27 mouse cellular contexts compared by ENCODE assay signal in the genomic region with DNA sequence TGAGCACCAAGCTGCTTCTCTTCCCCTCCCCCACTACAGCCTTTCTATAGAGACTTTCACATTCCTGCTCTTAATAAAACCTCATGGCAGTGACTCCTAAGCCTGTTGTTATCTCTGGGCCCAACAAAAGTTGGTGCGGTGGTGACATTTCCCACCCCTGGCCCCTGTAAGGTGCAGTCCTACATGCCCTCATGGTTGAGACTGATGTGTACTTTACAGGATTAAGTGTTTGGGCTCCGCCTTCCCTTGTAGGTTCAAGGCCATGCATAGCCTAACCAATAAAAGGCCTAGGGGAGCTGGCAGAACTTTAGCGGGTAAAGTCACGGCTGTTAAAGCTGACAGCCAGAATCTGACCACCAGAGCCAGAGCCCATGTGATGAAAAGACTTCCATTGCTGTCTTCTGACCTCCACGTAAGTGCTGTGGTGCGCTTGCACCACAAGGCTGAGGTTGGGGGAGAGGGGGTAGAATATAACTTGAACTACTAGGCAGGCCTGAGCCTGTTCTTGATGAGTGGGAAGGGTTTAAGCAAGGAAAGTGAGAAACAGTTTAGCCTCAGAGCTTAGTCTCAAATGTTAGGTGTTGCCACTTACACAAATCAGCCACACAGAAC.
DNase-seq lines count a peak whose midpoint lies in the region; ATAC-seq and TF ChIP-seq lines count a peak whose summit lies in the region.
"Had no signal": no experiment of that assay in that cellular context is flagged by ENCODE, and none has a peak within 500 bp of the region (broad histone marks: within the 10 kb centered on the region; RNA-seq: fewer than 3 reads in every experiment).

No protein-coding gene starts in this region.

- no peak for ATAC-seq in embryonic facial prominence, embryonic 11.5 days (replicated peaks; ENCODE audit: insufficient number of reproducible peaks, low FRiP score, low TSS enrichment, low read depth)
- ATAC-seq in limb, embryonic 11.5 days (ENCODE audit: insufficient number of reproducible peaks, low FRiP score, low TSS enrichment, low read depth) = no peak
- ATAC-seq: midbrain, embryonic 13.5 days had no signal

- no peaks in the 10 kb centered on the region for H3K79me2 ChIP-seq in CH12.LX (replicated peaks; ENCODE audit: control insufficient read depth, extremely low read depth, insufficient read depth, poor library complexity, severe bottlenecking)

- in situ Hi-C loops in CH12.LX (cut with MboI; ENCODE audit: low pct_ligation_motif_present, low pct_unique_long_range_greater_than_20kb, low sequenced_read_pairs) = loop anchor here (25.0 kb wide), 1 partner anchor 218 kb away; no protein-coding TSS in a partner anchor

- H3K27ac ChIP-seq in CH12.LX (ENCODE audit: insufficient read depth, low read depth) = no peak overlapping the region
- no peak overlapping the region for H3K27ac ChIP-seq in embryonic facial prominence, embryonic 11.5 days (replicated peaks; ENCODE audit: low read depth, low read length)
- H3K27ac ChIP-seq in limb, embryonic 11.5 days (replicated peaks; ENCODE audit: low read depth, low read length) = no peak overlapping the region; the same call in 1 of the 2 replicates
- H3K27ac ChIP-seq: forebrain, embryonic 12.5 days; heart, embryonic 13.5 days; hindbrain, embryonic 13.5 days; liver, embryonic 13.5 days; midbrain, embryonic 13.5 days; neural tube, embryonic 13.5 days had no signal

- H3K36me3 ChIP-seq in CH12.LX (replicated peaks in 1 of 2; ENCODE audit: control insufficient read depth in 1 of 2, insufficient read depth in 1 of 2, low read length in 1 of 2) = no peaks in the 10 kb centered on the region
- H3K36me3 ChIP-seq in embryonic facial prominence, embryonic 11.5 days (replicated peaks; ENCODE audit: control insufficient read depth, insufficient read depth, low read depth, low read length) = no peaks in the 10 kb centered on the region
- no peaks in the 10 kb centered on the region for H3K36me3 ChIP-seq in limb, embryonic 11.5 days (ENCODE audit: control insufficient read depth, insufficient read depth, low read length)
- H3K36me3 ChIP-seq: forebrain, embryonic 12.5 days; heart, embryonic 13.5 days; hindbrain, embryonic 13.5 days; liver, embryonic 13.5 days; midbrain, embryonic 13.5 days; neural tube, embryonic 13.5 days had no signal

- H3K4me2 ChIP-seq in CH12.LX (ENCODE audit: insufficient read depth, low read depth, poor library complexity, severe bottlenecking) = no peak overlapping the region
- H3K4me2 ChIP-seq in embryonic facial prominence, embryonic 11.5 days (ENCODE audit: low read depth, low read length) = no peak overlapping the region
- no peak overlapping the region for H3K4me2 ChIP-seq in limb, embryonic 11.5 days (ENCODE audit: low read depth, severe bottlenecking)
- H3K4me2 ChIP-seq: forebrain, embryonic 12.5 days; heart, embryonic 13.5 days; hindbrain, embryonic 13.5 days; liver, embryonic 13.5 days; midbrain, embryonic 13.5 days; neural tube, embryonic 13.5 days had no signal

- no peaks in the 10 kb centered on the region for H3K27me3 ChIP-seq in CH12.LX (replicated peaks)
- no peaks in the 10 kb centered on the region for H3K27me3 ChIP-seq in embryonic facial prominence, embryonic 11.5 days (ENCODE audit: control insufficient read depth, insufficient read depth, low read length)
- no peaks in the 10 kb centered on the region for H3K27me3 ChIP-seq in limb, embryonic 11.5 days (ENCODE audit: control insufficient read depth, insufficient read depth, low read length)
- H3K27me3 ChIP-seq: heart, embryonic 13.5 days; liver, embryonic 13.5 days had no signal

- no peak overlapping the region for H3K4me3 ChIP-seq in CH12.LX (replicated peaks in 1 of 3; ENCODE audit: low read depth in 2 of 3, low read length in 2 of 3, poor library complexity in 1 of 3)
- H3K4me3 ChIP-seq in embryonic facial prominence, embryonic 11.5 days (ENCODE audit: low read depth, low read length) = no peak overlapping the region
- no peak overlapping the region for H3K4me3 ChIP-seq in limb, embryonic 11.5 days (ENCODE audit: low read depth, low read length)
- H3K4me3 ChIP-seq: forebrain, embryonic 12.5 days; heart, embryonic 13.5 days; hindbrain, embryonic 13.5 days; liver, embryonic 13.5 days; midbrain, embryonic 13.5 days; neural tube, embryonic 13.5 days had no signal

- dilution Hi-C loops in CH12.LX (cut with MboI; ENCODE audit: extremely low pct_ligation_motif_present, extremely low pct_unique_long_range_greater_than_20kb, low sequenced_read_pairs) = no loop called here

- no peak for TF ChIP-seq CTCF in CH12.LX (conservative IDR thresholded peaks at IDR 0.05 in 1 of 2, IDR thresholded peaks at IDR 0.05 in 1 of 2; ENCODE audit: low read depth in 2 of 2, low read length in 2 of 2)

- H3K9ac ChIP-seq in CH12.LX (ENCODE audit: insufficient read depth, low read depth) = no peak overlapping the region
- H3K9ac ChIP-seq in embryonic facial prominence, embryonic 11.5 days (replicated peaks; ENCODE audit: low read length) = no peak overlapping the region
- H3K9ac ChIP-seq in limb, embryonic 11.5 days (ENCODE audit: low read length) = no peak overlapping the region
- H3K9ac ChIP-seq: forebrain, embryonic 12.5 days; heart, embryonic 13.5 days; hindbrain, embryonic 13.5 days; liver, embryonic 13.5 days; midbrain, embryonic 13.5 days; neural tube, embryonic 13.5 days had no signal

- no peaks in the 10 kb centered on the region for H3K9me3 ChIP-seq in CH12.LX (replicated peaks; ENCODE audit: low read length)
- H3K9me3 ChIP-seq in embryonic facial prominence, embryonic 11.5 days (replicated peaks; ENCODE audit: control insufficient read depth, low read length) = no peaks in the 10 kb centered on the region
- no peaks in the 10 kb centered on the region for H3K9me3 ChIP-seq in limb, embryonic 11.5 days (ENCODE audit: control insufficient read depth, low read length)
- H3K9me3 ChIP-seq: forebrain, embryonic 12.5 days; heart, embryonic 13.5 days; hindbrain, embryonic 13.5 days; liver, embryonic 13.5 days; midbrain, embryonic 13.5 days; neural tube, embryonic 13.5 days had no signal

- no peak for TF ChIP-seq RAD21 in CH12.LX (IDR thresholded peaks at IDR 0.05; ENCODE audit: low read depth, low read length)

- peaks cover 2 to 29% of the 10 kb centered on the region in 2 experiments; a peak in 3 of 4 replicates for H3K4me1 ChIP-seq in CH12.LX (ENCODE audit: control insufficient read depth in 1 of 2, insufficient read depth in 2 of 2)
- no peaks in the 10 kb centered on the region for H3K4me1 ChIP-seq in embryonic facial prominence, embryonic 11.5 days (ENCODE audit: control insufficient read depth, insufficient read depth, low read length)
- peaks cover 26% of the 10 kb centered on the region for H3K4me1 ChIP-seq in limb, embryonic 11.5 days (ENCODE audit: control insufficient read depth, insufficient read depth, low read length)
- H3K4me1 ChIP-seq: hindbrain, embryonic 13.5 days; liver, embryonic 13.5 days had no signal

- DNase-seq in embryo, embryonic 9.5 days (ENCODE audit: extremely low spot score) = peak; percentile 19
- no peak for DNase-seq in embryo, embryonic 10.5 days (ENCODE audit: low spot score)
- DNase-seq in CH12.LX (ENCODE audit: extremely low read depth) = no peak
- DNase-seq in embryonic facial prominence, embryonic 11.5 days (ENCODE audit: low spot score) = peak; percentile 20
- peak; percentile 34 for DNase-seq in limb, embryonic 11.5 days (ENCODE audit: low spot score)
- no peak for DNase-seq in kidney, adult 8-10 months
- DNase-seq in heart, adult 9 months (ENCODE audit: low spot score in 2 of 2) = no peak
- no peak for DNase-seq in neural tube, embryonic 10.5 days (ENCODE audit: extremely low spot score, low spot score)
- DNase-seq: adrenal gland, adult 8-10 months; cerebellum, adult 18-20 months; cerebellum, postnatal 14 days; heart, adult 11 months; kidney, adult 2 months; kidney, postnatal 14 days; layer of hippocampus, postnatal 36 days; liver, embryonic 13.5 days; lung, adult 2 months; lung, postnatal 14 days; retina, postnatal 1 day; right cerebral cortex, postnatal 25 days; spleen, adult 18-20 months; thymus, adult 2 months had no signal

- TF ChIP-seq EP300 in CH12.LX (IDR thresholded peaks at IDR 0.05; ENCODE audit: low read length) = no peak

- WGBS in embryonic facial prominence, embryonic 11.5 days = 70% methylated on average over 6 of the region's 6 CpGs
- 56% methylated on average over 6 of the region's 6 CpGs for WGBS in limb, embryonic 11.5 days

- TF ChIP-seq POLR2A in CH12.LX (IDR thresholded peaks at IDR 0.05; ENCODE audit: low read depth, low read length) = no peak

TF ChIP-seq in CH12.LX, 34 proteins besides CTCF, POLR2A, EP300 and RAD21:
- TF ChIP-seq CHD2 (IDR thresholded peaks at IDR 0.05; ENCODE audit: low read length) (peak; percentile 23; the same call in 1 of the 2 replicates), CHD1 (IDR thresholded peaks at IDR 0.05; ENCODE audit: low read depth, low read length) (no peak)

Comparison
In these comparisons a context has a peak if more than half of its experiments do, and no peak if none do; other contexts are left out.
1. DNase-seq: peak in embryo, embryonic 9.5 days (single experiment), embryonic facial prominence, embryonic 11.5 days (single experiment) and limb, embryonic 11.5 days (single experiment); none in embryo, embryonic 10.5 days (single experiment), CH12.LX (single experiment), kidney, adult 8-10 months (0 of 2), heart, adult 9 months (0 of 2) and neural tube, embryonic 10.5 days (single experiment).